Mouse (Mus musculus): ENCODE results near the gene Hivep1.

Gene Hivep1

DNA sequence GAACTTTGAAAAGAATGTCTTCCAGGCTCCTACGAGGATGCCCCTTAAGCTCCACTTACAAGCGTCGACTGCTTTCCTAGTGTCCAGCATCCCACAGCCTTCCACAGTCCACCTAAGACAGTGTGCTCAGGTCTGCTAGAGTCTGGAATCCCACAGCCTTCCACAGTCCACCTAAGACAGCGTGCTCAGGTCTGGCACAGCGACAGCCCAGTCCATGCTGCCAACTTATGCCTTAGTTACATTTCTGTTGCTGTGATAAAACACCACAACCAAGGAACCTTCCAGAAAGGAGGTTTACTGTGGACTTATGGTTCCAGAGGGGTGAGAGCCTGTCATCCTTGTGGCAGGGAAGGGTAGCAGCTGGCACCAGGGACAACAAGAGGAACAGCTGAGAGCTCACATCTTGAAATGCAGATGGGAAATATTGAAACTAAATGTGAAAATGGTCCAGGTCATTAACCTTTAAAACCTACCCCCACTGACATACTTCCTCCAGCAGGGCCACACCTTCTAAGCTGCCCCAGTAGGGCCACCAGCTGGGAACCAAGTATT, 25.0 kb downstream of the Hivep1 start:
- no peak for DNase-seq

DNA sequence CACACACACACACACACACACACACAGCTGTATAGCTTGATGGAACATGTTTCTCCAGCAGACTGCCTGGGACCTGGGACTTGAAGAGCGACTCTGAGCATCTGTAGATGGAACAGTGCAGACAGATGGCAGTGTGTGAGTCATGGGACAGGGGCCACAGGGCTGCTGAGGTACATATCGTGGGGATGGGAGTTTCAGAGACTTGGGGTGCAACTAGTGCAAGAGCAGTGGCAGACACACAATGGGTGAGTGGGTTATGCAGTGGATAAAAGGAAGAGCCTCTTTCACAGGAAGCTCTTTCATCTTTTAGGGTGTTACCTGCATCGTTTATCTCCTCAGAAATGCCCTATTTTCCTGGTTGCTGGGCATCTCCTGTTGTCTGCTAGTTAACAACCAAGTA, 25.8 kb downstream of the Hivep1 start:
- no peak for DNase-seq

DNA sequence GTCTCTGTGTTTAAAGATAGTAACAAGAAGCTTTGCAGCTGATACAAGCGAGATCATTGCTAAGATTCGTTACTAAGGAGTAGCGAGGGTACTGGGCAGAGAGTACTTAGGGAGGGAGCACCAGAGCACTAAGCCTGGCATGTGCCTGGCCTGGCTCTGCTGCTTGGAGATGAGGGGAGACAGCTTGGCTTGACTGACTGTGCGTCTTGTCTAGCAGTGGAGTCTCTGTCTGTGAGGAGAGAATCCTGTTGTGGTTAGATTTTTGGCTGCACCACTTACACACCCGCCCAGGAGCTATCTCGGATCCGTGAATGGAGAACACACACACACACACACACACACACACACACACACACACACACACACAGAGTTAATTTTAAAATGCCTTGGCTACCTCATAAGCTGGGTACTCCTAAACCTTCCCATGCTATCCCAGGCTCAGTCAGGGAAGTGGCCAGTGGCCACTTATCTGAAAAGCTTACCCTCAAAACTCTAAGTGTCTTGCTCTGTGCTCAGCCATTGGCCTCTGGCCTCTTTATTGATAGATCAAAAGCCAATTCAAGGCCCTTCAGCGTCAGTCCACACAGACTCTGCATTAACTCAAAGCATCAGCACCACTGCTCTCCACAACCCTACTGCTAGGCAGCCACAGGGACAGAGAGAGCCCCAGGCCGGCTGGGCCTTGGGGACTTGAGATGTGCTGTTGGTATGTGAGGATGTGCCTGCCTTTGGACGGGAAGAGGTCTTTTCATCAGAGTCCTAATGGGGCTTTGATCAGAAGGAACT, 28.5 kb downstream of the Hivep1 start:
- no peak for DNase-seq

DNA sequence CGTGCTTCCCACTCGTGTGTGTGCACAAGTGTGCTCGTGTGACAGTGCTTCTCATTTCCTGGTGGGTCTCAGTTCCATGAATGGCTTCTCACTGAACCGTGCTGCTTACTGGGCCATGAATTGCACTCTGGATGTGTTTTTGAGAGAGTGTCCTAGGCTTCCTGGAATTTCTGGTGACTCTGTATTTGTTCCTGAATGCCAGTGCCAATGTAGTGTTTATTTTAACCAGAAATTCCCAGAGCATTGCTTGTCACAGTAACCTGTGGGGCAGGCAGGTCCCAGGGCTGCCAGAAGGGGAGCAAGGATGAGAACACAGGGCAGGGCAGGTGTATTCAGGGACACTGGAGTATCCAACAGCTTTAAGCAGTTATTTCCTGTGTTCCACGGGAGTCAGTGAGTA, 36.5 kb downstream of the Hivep1 start:
- no peak for DNase-seq

DNA sequence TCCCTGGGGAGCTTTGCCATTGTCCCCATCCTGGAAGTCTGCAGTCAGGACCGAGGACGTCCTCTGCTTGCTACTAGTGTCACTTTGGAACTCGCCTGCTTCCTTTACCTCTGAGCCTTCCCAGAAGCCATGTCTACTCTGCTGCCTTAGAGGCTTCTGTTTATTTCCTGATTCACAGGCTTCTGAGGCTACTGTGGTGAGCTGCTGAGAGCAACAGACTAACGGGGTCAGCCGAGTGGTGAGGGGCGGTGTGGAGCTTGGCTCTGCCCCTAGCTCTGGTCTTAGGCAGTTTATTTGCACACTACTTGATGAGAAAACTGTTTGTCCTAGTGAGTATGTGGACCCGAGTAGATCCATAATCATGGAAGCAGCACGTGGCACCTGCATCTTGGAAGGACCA, 37.2 kb downstream of the Hivep1 start:
- DNase-seq, result no peak

DNA sequence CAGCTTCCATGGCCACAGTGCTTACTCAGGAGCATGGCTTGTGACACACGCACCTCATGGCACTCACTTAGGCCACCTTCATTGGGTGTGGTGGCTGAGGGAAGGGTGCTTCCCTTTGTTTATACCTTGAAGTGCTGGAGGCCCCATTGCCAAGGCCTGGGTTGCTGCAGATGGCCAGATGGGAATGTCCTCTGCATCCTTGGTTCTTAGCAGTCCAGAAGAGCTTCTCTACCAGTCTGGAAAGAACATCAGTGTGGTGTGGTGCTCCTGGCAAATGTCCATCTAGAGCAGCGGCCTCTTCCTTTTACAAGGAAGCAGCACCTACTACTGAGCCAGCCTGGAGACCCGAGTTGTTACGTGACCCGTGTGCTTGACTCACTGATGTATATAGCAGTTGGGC, 38.9 kb downstream of the Hivep1 start:
- no peak for DNase-seq

DNA sequence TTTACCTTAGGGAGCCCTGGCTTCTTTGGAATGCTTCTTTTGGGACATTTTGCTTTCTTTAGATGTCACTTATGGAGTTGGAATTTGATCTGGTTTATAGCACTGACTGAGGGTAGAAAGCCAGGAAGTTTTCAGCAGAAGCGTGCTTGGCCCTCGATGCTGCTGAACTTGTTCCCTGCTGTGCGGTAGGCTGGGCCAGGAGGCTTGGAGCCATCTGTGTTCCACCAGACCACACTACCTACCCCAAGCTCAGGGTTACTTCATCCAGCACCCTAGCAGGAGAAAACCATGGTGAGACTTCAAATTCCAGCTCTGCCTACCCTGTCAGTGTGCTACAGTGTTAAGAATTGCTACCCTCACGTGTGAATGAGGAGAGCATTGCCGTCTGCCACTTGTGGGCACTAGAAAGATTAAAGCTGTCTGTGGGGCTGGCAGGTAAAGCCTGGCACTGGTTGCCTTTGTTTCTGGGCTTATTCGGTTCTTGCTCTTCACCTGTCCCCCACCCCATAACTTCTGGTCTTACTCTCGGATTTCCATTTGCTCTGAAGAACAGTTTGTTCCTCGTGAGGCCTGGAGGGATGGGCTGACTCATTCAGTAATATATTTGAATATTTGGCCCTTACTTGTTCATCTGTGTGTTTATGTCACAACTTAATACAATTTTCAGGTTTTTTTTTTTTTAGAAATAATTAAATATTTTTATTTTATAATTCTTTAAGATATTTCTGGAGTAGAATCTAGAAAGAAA, 40.7 kb downstream of the Hivep1 start:
- no peak for DNase-seq

DNA sequence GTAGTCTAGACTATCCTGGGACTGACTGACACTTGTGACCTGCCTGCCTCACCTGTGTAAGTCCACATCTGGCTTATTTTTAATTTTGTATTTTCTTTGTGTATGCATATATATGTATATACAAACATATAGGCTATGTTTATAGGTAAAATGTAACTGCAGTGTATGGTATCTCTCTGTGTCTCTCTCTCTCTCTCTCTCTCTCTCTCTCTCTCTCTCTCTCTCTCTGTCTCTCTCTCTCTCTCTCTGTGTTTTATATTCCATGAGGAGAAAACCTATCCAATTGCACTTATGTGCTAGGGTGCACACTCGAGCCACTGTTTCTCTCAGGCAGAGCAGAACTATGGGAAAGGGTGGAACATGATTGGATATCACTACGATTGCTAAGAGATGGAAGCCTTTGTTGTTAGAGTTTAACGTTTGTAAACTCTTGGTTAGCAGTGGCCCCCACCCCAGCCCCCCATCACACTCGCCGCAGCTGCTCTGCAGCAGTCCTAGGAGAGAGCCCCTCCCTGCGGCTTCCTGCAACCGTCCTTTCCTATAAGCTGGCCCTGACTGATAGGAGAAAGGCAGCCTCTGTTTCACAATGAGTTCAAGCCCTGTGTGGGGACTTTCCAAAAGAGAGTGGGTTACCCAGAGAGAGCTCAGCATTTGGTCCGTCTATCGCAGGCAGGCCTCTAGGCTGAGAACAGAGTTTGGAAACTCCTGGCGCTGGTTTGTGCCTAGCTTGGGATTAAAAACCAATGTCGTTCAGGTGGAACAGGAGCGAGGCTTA, 41.6 kb downstream of the Hivep1 start:
- no peak for DNase-seq

DNA sequence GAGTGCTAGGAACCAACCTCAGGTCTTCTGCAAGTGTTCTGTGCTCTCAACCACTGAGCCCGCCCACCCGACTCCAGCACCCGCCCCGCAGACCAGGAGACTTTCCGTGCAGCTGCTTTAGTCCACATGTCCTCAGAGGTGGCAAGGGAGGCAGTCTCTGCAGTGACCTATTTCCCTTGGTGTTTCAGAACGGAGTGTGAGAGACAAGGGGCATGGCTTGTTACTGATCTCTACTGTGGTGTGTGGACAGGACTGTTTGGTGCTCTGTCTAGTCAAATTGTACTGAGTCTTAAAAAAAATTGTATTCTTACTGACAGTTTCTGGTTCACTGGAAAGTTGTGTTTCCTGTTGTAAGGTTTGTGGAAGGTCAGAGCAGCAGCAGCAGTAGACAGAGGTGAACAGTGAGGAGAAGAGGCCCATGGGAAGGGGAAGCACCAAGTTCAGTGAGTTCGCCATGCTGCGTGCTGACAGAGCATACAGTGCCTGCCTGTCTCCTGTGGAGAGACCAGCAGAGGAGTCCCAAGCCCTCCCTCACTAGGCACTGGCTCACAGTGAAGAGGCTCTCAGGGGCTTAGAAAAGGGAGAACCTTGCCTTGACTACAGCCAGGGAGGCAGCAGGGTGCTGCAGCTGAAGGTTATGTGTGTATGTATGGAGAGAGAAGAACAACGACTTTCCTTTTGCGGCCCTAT, 44.1 kb downstream of the Hivep1 start:
- no peak for DNase-seq

DNA sequence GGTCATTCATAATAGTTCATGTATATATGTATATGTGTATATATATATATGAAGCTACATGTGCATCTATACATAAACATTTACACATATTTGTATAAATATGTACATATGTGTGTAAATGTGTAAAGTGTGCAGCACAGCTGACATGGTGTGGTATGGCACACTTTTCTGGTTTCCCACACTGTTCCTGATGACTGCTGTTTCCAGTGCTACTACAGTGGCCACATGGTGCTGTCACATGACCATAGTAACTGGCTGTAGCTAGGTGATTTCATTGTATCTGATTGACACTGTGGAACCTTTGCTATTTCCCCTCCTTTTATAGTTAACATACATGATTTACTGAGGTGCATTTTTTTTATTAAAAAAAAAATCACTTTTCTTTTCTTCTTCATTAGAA, 45.3 kb downstream of the Hivep1 start:
- no peak for DNase-seq

DNA sequence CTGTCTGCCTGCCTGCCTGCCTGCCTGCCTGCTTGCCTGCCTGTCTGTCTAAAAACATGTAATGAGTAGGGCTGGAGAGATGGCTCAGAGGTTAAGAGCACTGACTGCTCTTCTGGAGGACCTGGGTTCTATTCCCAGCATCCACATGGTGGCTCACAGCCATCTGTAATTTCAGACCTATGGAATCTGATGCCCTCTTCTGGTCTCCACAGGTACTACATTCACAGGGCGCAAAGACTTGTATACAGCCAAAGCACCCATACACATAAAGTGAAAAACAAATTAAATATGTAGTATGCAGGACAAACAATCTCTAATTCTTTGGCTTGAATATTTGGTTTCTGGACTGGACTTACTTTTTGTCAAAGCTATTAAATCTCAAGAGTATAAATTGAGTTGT, 46.7 kb downstream of the Hivep1 start:
- no peak for DNase-seq

DNA sequence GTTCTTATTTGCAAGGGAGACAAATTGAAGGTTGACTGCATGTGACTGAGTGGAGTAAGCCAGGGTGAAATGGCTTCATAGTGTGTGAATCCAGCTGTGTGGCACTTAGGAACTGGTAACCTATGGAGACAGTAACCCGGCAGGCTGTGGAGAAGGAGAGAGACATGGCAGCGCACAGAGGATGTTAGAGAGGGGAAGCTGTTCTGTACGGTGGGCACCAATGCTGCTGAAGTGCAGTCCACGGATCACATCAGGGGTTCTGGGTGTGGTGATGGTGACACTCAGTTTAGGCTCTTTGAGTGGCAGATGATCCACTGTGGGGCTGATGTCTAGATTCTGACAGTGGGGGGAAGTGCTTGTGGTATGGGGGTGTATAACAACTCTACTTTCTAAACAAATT, 47.7 kb downstream of the Hivep1 start:
- DNase-seq, result no peak

DNA sequence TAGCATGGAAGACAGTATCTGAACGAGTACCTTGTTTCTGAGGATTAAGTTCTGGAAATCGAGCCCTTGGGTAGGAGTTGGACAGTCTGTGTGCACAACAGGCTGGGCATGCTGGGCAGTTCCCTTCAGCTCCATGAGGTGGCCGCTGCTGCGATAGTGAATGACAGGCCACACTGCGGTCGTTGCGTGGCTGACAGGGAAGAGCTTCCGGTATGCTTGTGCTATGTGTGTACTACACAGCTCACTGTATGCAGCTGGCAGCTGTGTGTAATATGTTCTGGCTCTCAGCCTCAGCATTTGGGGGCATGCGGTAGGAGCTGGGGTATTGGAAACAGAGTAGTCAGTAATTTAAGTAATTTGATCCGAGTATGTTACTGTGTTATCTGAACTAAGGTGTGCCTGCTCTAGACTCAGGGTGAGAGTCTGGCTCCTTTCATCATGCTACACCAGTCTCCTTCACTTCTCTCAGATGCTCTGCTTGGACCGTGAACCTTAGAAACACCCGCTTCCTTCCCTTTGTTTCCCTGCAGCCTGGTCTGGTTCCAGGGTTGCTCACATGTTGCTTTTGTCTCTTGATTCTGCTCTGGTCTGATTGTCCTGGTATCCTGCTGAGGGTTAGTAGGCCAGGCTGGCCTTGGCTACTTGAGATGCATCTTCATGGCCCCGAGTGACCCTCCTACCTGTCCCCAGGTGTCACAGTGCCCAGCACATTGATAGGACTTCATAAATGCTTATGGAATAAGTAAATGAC, 49.8 kb downstream of the Hivep1 start:
- peak; percentile 34 for DNase-seq

DNA sequence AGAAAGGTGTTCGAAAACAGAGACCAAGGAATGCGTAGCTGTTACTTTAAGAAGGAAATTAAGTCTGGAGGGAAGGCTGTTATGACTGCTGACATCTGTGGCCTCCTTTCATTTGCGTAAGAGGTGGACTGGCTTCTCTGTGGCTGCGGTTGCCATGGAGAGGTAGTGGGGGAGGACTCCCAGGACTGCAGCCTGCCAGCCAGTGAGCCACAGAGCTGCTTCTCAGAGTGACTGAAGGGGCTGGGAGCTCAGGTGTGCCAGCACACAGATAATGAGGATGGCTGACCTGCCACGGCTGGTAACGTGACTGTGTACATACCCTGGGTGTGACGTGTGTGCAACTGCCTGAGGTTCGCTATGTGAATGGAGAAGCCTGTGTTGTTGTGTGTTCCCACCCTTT, 51.2 kb downstream of the Hivep1 start:
- peak; percentile 64 for DNase-seq

DNA sequence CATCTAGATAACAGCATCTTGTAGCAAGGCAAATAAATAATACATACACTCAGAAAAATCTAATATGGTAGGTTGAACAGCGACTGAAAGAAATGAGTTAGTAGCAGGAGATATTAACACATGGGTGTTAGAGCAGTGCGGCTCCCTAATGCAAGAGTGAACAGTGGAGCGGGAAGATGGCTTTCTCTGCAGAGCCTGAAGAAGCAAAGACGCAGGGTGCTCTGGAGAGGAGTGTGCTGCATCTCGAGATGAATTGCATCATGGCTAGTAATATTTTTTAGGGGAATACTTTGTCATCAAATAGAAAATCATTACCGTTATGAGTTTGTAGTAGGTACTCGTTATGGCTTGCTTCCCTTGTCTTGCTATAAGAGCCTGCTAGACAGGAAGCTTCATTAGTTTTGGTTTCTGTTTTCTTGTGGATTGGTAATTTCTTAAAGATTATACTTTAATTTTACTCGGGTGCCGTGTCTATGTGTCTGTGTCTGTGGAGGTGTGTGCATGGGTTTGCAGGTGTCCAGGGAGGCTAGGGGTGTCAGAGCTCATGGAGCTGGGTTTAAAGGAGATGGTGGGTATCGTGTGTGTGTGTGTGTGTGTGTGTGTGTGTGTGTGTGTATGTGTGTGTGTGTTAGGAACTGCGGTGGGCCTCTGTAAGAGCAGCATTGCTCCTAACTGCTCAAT, 51.8 kb downstream of the Hivep1 start:
- DNase-seq, result no peak

DNA sequence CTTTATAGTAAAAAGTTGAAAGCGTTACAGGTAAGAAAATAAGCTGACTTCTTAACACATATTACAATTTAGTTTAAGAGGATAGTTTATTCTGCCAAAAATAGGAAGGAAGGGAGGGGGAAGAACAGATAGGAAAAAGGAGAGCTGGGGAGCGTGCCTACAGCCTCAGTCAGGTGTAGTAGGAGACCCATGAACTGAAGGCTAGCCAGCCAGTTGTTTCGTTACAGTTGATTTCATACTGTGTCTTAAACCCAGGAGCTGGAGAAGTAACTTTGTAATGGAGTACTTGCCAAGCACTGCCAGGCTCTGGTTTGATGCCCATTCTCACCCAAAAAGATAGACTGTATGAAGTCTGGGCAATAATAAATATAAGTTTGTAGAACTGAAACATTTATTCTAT, 52.5 kb downstream of the Hivep1 start:
- no peak for DNase-seq

DNA sequence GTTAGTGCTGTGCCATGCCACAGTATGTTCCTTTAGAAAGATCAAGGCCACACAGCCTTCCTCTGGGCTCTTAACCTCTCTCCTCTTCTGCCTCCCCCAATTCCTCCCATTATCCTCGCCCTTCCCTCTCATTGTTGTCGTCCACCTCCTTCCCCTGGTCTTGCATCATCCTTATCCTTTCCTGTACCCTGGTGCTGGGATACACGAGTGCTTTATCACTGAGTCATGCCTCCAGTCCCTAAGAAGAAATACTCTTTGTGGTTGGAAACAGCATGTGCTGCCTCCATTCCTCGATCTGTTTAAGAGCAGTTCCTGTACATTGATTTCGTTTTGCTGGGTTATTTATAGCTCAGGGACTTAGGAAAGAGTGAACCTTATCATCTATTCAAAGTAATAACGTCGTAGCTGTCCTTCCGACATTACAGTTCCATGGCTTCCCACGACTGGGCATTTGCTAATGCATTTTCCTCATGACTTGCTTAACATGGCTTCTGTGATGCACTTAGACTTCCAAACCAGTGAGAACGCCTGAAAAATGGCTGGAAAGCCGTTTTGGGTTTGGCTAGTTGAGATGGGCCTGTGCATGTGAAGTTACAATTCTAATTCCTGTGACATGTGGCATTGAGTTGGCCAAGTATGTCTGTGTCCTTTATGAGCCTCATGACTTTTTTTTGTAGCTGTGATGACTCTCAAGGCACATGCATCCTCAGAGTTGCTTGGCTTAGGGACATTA, 56.8 kb downstream of the Hivep1 start:
- DNase-seq, result no peak

DNA sequence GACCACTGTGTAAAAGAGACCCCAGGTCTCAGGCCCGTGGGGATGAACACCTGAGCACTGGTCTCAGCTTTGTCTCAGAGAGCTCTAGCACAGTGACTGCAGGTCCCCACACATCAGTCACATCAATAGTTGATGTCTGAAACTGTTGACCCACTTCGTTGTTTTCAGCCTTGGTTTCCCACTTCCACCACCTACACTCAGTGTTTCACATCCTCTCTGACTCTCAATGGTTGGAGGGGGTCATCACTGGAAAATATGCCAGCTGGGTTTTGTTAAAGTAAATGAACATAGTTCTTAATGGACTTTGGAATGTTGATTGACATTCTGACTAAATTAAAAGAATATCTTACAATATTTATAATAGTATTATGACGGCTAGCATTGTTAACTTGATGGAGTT, 58.6 kb downstream of the Hivep1 start:
- no peak for DNase-seq

DNA sequence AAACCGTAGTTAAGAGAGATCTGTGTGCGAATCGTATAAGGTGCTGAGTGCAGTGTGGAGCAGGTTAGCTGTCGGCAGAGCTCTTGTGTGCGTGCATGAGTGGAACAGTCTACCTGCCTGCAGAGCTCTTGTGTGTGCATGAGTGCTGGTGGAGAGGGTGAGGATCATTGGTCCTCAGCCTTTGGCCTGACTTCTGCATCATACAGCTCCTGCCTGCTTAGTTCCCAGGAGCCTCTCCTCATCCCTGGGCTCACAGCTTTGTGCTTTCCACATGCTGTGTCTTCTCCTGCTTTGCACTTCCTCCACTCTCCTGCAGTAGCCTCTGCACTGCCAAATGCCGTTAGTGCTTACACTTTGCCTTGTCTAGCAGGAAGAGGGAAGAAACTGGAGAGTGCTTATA, 60.2 kb downstream of the Hivep1 start:
- DNase-seq, result no peak

DNA sequence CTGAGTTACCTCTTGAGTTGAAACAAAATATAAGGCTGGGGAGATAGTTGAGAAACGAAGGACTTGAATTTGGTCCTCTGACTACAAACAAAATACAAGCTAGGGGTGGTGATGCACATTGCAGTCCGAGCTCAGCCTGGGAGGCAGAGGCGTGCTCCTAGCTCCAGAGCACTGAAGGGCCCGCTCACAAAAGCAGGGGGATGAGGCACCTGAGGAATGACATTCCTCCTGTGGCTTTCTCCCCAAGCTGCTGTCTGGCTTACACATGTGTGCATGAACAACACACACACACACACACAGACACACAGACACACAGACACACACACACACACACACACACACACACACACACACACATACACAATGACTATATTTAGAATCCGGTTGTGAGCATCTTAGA, 60.9 kb downstream of the Hivep1 start:
- no peak for DNase-seq

DNA sequence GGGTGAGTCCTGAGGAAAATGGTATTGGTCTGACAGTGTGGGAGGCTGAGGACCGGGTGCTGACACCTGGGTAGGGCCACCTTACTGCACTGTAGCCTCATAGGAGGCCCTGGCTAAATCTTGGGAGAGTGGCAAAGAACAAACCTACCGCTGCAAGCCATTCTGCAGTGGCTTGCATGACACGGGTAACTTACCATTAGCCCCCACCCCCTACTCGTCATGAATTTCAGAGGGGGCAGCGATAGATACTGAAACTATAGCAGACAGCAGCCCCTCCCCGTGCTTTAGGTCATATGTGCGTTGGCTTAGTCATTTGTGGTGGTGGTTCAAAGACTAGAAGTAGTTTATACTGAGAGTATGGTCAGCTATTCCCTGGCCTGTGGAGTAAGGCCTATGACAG, 61.8 kb downstream of the Hivep1 start:
- DNase-seq, result no peak

Data from lung, postnatal 14 days (tissue).